Mouse (Mus musculus) fat pad, adult 2 months (tissue): ENCODE results near the gene Gucd1.
"Not testable (repeated sequence)": the region's sequence is repeated elsewhere in the genome, so short reads cannot be mapped to it uniquely, and the experiment has no call there.

Experiments
- DNase-seq: peaks from one replicate; pipeline ENCODE4 v3.0.0-alpha.2; 2011; ENCODE audit warnings: low read depth, low spot score; ENCODE audit errors: extremely low read depth

The Gucd1 gene

GRCm38 (mm10) chr10:75475139-75475850, 42.5 kb downstream of the Gucd1 start:
- DNase-seq = not testable (repeated sequence)

GRCm38 (mm10) chr10:75474571-75474970, 43.2 kb downstream of the Gucd1 start:
- DNase-seq = no peak

- no peak for DNase-seq
Measured at GRCm38 (mm10) chr10:75473411-75473810, 44.4 kb downstream of the Gucd1 start.

- peak; percentile 83 for DNase-seq
Measured at GRCm38 (mm10) chr10:75465781-75466550, 51.8 kb downstream of the Gucd1 start.

- no peak for DNase-seq
Measured at GRCm38 (mm10) chr10:75462728-75463127, 55.0 kb downstream of the Gucd1 start.

GRCm38 (mm10) chr10:75458329-75458728, 59.4 kb downstream of the Gucd1 start:
- DNase-seq = no peak

GRCm38 (mm10) chr10:75457852-75458251, 59.9 kb downstream of the Gucd1 start:
- no peak for DNase-seq

GRCm38 (mm10) chr10:75456061-75456831, 61.5 kb downstream of the Gucd1 start:
- DNase-seq = not testable (repeated sequence)

GRCm38 (mm10) chr10:75451036-75451786, 66.6 kb downstream of the Gucd1 start:
- DNase-seq = no peak

- DNase-seq = no peak
Measured at GRCm38 (mm10) chr10:75450331-75450730, 67.4 kb downstream of the Gucd1 start.

- DNase-seq = no peak
Measured at GRCm38 (mm10) chr10:75448806-75449420, 68.9 kb downstream of the Gucd1 start.

- no peak for DNase-seq
Measured at GRCm38 (mm10) chr10:75447489-75447888, 70.3 kb downstream of the Gucd1 start.

GRCm38 (mm10) chr10:75446501-75447083, 71.2 kb downstream of the Gucd1 start:
- DNase-seq = no peak

GRCm38 (mm10) chr10:75445030-75445429, 72.7 kb downstream of the Gucd1 start:
- no peak for DNase-seq

GRCm38 (mm10) chr10:75444111-75444826, 73.5 kb downstream of the Gucd1 start:
- DNase-seq = no peak

- no peak for DNase-seq
Measured at GRCm38 (mm10) chr10:75443017-75443416, 74.8 kb downstream of the Gucd1 start.

- no peak for DNase-seq
Measured at GRCm38 (mm10) chr10:75441800-75442199, 76.0 kb downstream of the Gucd1 start.

- no peak for DNase-seq
Measured at GRCm38 (mm10) chr10:75440756-75441155, 77.0 kb downstream of the Gucd1 start.

GRCm38 (mm10) chr10:75439211-75439811, 78.5 kb downstream of the Gucd1 start:
- no peak for DNase-seq
